Mouse (Mus musculus): ENCODE data around the gene Riok1. TPM values are rescaled to one million over a fixed set of nuclear protein-coding genes. Genes with fewer than 3 reads are reported as not detected.

Riok1 gene
- total and polyA plus RNA-seq, 2 experiments = 8.0 to 15.9 TPM

DNA sequence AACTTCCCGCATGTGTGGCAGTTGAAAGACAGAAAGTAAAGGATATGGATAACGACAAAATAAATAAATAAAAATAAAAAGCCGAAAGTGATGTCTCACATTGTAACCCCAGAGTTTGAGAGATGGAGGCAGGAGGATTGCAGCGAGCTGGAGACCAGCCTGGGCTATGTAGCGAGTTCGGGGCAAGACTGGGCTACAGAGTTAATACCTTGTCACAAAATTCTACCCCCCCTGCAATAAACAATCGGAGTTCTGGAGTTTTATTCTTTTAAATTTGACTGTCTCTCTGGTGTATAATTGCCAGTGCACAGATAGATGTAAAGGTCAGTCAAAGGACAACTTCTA lies 42.4 kb upstream of the Riok1 start:
- Histone ChIP-seq H3K79me2 (ENCODE audit: control insufficient read depth, insufficient read depth, low read length) (peaks cover 11% of the 10 kb centered on the region; the same call in 1 of the 2 replicates), H3K9ac (ENCODE audit: low read depth, low read length) (no peak overlapping the region), H3K4me3 (ENCODE audit: insufficient read depth, low read depth, low read length) (peak overlapping the region; percentile 99), H3K36me3 (ENCODE audit: control insufficient read depth, insufficient read depth, low read length) (peaks cover 10% of the 10 kb centered on the region), H3K27ac (replicated peaks; ENCODE audit: insufficient read depth, low read depth, low read length) (no peak overlapping the region), H3K4me1 (ENCODE audit: control insufficient read depth, insufficient read depth, low read length) (peaks cover 3% of the 10 kb centered on the region; the same call in 1 of the 2 replicates), H3K27me3 (ENCODE audit: control insufficient read depth, insufficient read depth, low read length) (no peaks in the 10 kb centered on the region)
- WGBS = 14% methylated on average over 7 of the region's 7 CpGs
- no peak for TF ChIP-seq POLR2A (IDR thresholded peaks at IDR 0.05; ENCODE audit: extremely low read depth, insufficient read depth, low read length)
- no peak for TF ChIP-seq CTCF (IDR thresholded peaks at IDR 0.05; ENCODE audit: low read depth, low read length)
- DNase-seq (ENCODE audit: extremely low read depth, low read depth, low spot score) = no peak

DNA sequence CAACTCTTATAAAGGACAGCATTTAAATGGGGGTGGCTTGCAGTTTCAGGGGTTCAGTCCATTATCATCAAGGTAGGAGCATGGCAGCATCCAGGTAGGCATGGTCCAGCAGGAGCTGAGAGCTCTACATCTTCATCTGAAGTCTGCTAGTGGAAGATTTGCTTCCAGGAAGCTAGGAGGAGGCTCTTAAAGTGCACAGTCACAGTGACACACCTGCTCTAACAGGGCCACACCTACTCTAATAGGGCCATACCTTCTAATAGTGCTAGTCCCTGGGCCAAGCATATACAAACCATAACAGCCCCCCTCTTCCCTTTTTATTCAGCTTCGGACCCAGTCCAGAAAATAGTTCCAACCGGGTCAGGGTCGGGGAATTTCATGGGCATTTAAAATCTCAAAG lies 37.1 kb upstream of the Riok1 start:
- H3K27me3 ChIP-seq (ENCODE audit: control insufficient read depth, insufficient read depth, low read length) = no peaks in the 10 kb centered on the region
- H3K27ac ChIP-seq (replicated peaks; ENCODE audit: insufficient read depth, low read depth, low read length) = no peak overlapping the region
- DNase-seq (ENCODE audit: extremely low read depth, low read depth, low spot score) = no peak
- no peaks in the 10 kb centered on the region for H3K79me2 ChIP-seq (ENCODE audit: control insufficient read depth, insufficient read depth, low read length)
- no peaks in the 10 kb centered on the region for H3K36me3 ChIP-seq (ENCODE audit: control insufficient read depth, insufficient read depth, low read length)
- whole genome bisulfite sequencing = 80% methylated on average over 3 of the region's 3 CpGs
- no peaks in the 10 kb centered on the region for H3K4me1 ChIP-seq (ENCODE audit: control insufficient read depth, insufficient read depth, low read length)
- TF ChIP-seq CTCF (IDR thresholded peaks at IDR 0.05; ENCODE audit: low read depth, low read length) (no peak), POLR2A (IDR thresholded peaks at IDR 0.05; ENCODE audit: extremely low read depth, insufficient read depth, low read length) (no peak)
- no peak overlapping the region for H3K9ac ChIP-seq (ENCODE audit: low read depth, low read length)
- H3K4me3 ChIP-seq (ENCODE audit: insufficient read depth, low read depth, low read length) = no peak overlapping the region

DNA sequence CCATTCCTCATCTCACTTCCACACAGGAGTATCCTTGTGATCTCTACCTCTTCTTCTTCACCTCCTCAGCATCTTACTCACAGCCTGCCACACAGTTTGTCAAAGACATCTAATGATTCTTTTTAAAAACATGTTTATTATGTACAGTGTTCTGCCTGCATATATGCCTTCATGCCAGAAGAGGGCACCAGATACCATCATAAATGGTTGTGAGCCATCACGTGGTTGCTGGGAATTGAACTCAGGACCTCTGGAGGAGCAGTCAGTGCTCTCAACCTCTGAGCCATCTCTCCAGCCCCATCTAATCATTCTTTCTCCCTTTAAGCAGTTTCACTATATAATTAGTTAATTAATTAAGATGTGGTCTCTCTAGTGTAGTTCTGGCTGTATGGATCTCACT lies 34.3 kb upstream of the Riok1 start:
- Histone ChIP-seq H3K27ac (replicated peaks; ENCODE audit: insufficient read depth, low read depth, low read length) (no peak overlapping the region), H3K36me3 (ENCODE audit: control insufficient read depth, insufficient read depth, low read length) (no peaks in the 10 kb centered on the region), H3K4me3 (ENCODE audit: insufficient read depth, low read depth, low read length) (no peak overlapping the region), H3K27me3 (ENCODE audit: control insufficient read depth, insufficient read depth, low read length) (no peaks in the 10 kb centered on the region), H3K9ac (ENCODE audit: low read depth, low read length) (no peak overlapping the region), H3K4me1 (ENCODE audit: control insufficient read depth, insufficient read depth, low read length) (no peaks in the 10 kb centered on the region), H3K79me2 (ENCODE audit: control insufficient read depth, insufficient read depth, low read length) (no peaks in the 10 kb centered on the region)
- no peak for DNase-seq (ENCODE audit: extremely low read depth, low read depth, low spot score)
- TF ChIP-seq POLR2A (IDR thresholded peaks at IDR 0.05; ENCODE audit: extremely low read depth, insufficient read depth, low read length) (no peak), CTCF (IDR thresholded peaks at IDR 0.05; ENCODE audit: low read depth, low read length) (no peak)
- WGBS = 50% methylated on average over 1 of the region's 1 CpGs

DNA sequence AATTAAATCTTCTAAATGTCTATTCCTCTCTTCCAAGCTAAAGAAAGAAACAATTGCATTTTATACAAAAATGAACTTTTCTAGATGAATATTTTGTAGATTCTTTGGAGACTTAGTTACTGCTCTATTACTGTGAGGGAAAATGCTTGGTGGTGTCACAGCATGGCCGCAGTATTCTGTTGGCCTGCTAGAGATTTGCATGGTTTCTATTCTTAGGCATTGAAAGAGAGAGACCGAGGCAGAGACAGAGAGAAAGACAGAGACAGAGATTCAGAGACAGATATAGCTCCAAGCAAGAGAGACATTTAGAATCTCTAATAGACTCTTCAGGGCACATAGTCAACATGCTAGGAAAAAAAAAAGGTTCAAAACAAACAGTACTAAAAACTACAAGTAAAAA lies 28.8 kb upstream of the Riok1 start:
- H3K27me3 ChIP-seq (ENCODE audit: control insufficient read depth, insufficient read depth, low read length) = no peaks in the 10 kb centered on the region
- TF ChIP-seq POLR2A (IDR thresholded peaks at IDR 0.05; ENCODE audit: extremely low read depth, insufficient read depth, low read length) (no peak), CTCF (IDR thresholded peaks at IDR 0.05; ENCODE audit: low read depth, low read length) (no peak)
- no peak overlapping the region for H3K27ac ChIP-seq (replicated peaks; ENCODE audit: insufficient read depth, low read depth, low read length)
- H3K4me1 ChIP-seq (ENCODE audit: control insufficient read depth, insufficient read depth, low read length) = no peaks in the 10 kb centered on the region
- no peaks in the 10 kb centered on the region for H3K36me3 ChIP-seq (ENCODE audit: control insufficient read depth, insufficient read depth, low read length)
- 96% methylated on average over 2 of the region's 2 CpGs for WGBS
- H3K79me2 ChIP-seq (ENCODE audit: control insufficient read depth, insufficient read depth, low read length) = no peaks in the 10 kb centered on the region
- H3K4me3 ChIP-seq (ENCODE audit: insufficient read depth, low read depth, low read length) = no peak overlapping the region
- DNase-seq (ENCODE audit: extremely low read depth, low read depth, low spot score) = no peak
- H3K9ac ChIP-seq (ENCODE audit: low read depth, low read length) = no peak overlapping the region

DNA sequence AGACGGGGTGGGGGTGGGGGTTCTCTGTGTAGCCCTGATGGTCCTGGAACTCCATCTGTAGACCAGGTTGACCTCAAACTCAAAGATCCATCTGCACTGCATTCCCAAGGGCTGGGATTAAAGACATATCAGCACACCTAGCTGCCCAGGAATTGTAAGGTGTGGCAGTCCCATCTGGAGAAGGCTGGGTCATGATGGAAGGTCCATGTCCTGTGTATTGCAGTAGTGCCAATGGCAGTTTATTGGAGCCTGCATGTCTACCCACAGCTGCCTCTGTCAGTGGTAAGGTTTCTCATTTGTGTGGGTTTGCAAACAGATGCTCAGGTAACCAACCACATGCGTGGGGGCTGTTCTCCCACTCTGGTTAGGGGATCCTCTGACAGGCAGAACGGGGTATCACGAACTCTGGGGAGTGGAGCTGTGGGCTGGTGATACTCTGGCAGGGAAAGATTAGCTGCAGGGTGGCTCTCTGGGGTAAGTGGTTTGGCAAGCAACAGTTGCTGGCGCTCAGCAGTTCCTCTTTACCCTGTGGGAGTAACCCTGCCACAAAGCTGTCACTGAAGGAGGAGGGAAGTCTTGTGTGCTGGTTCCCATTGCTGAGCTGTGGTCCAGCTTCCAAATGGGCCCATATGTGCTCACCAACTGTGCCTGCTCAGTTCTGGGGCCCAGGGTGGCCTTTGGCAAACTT lies 26.9 kb upstream of the Riok1 start:
- H3K4me3 ChIP-seq (ENCODE audit: insufficient read depth, low read depth, low read length) = no peak overlapping the region
- no peak overlapping the region for H3K9ac ChIP-seq (ENCODE audit: low read depth, low read length)

DNA sequence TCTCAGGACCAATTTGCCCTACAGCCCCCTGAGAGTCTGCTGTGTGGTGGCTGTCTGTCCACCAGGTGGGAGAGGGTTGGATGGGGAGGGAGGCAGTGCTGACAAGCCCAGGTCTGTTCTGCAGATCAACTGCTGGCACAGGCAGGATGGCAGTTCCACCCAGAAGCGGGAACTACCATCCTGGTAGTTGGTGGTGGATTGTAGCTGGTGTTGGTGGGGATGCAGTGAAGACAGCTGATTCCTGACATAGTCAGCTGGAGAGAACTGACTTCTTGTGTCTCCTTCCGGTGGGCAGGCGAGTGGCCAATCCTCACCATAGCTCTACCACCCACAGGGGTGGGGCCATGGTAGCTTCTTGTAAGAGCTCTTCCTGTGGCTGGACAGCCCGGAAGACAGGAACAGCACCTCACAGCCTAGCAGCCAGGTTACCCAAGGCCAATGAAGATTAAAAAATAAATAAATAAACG lies 26.3 kb upstream of the Riok1 start:
- H3K9ac ChIP-seq (ENCODE audit: low read depth, low read length) = no peak overlapping the region
- H3K27ac ChIP-seq (replicated peaks; ENCODE audit: insufficient read depth, low read depth, low read length) = no peak overlapping the region
- no peak for TF ChIP-seq POLR2A (IDR thresholded peaks at IDR 0.05; ENCODE audit: extremely low read depth, insufficient read depth, low read length)
- TF ChIP-seq CTCF (IDR thresholded peaks at IDR 0.05; ENCODE audit: low read depth, low read length) = no peak
- H3K36me3 ChIP-seq (ENCODE audit: control insufficient read depth, insufficient read depth, low read length) = no peaks in the 10 kb centered on the region
- no peaks in the 10 kb centered on the region for H3K4me1 ChIP-seq (ENCODE audit: control insufficient read depth, insufficient read depth, low read length)
- H3K27me3 ChIP-seq (ENCODE audit: control insufficient read depth, insufficient read depth, low read length) = no peaks in the 10 kb centered on the region
- H3K79me2 ChIP-seq (ENCODE audit: control insufficient read depth, insufficient read depth, low read length) = no peaks in the 10 kb centered on the region
- WGBS = 81% methylated on average over 5 of the region's 5 CpGs
- no peak for DNase-seq (ENCODE audit: extremely low read depth, low read depth, low spot score)
- no peak overlapping the region for H3K4me3 ChIP-seq (ENCODE audit: insufficient read depth, low read depth, low read length)

More for the DNA sequence above, 26.9 kb upstream of the Riok1 start:
- Histone ChIP-seq H3K27ac (replicated peaks; ENCODE audit: insufficient read depth, low read depth, low read length) (no peak overlapping the region), H3K36me3 (ENCODE audit: control insufficient read depth, insufficient read depth, low read length) (no peaks in the 10 kb centered on the region), H3K4me1 (ENCODE audit: control insufficient read depth, insufficient read depth, low read length) (no peaks in the 10 kb centered on the region), H3K27me3 (ENCODE audit: control insufficient read depth, insufficient read depth, low read length) (no peaks in the 10 kb centered on the region), H3K79me2 (ENCODE audit: control insufficient read depth, insufficient read depth, low read length) (no peaks in the 10 kb centered on the region)
- no peak for DNase-seq (ENCODE audit: extremely low read depth, low read depth, low spot score)
- WGBS = 78% methylated on average over 5 of the region's 5 CpGs
- no peak for TF ChIP-seq CTCF (IDR thresholded peaks at IDR 0.05; ENCODE audit: low read depth, low read length)
- no peak for TF ChIP-seq POLR2A (IDR thresholded peaks at IDR 0.05; ENCODE audit: extremely low read depth, insufficient read depth, low read length)

Data from liver, adult 2 months (tissue).